Mouse (Mus musculus): ENCODE results near the gene Dusp14. TPM values are rescaled to one million over a fixed set of nuclear protein-coding genes. Genes with fewer than 3 reads are reported as not detected.

The Dusp14 gene
- polyA plus RNA-seq, 1 experiment from 2014 or later: 21.4 TPM

- no peak for ATAC-seq (ENCODE audit: low FRiP score, low TSS enrichment)
- no peak overlapping the region for H3K27ac ChIP-seq (ENCODE audit: low read depth, low read length)
- no peaks in the 10 kb centered on the region for H3K27me3 ChIP-seq (ENCODE audit: control insufficient read depth, insufficient read depth, low read length)
- no peak overlapping the region for H3K4me3 ChIP-seq (ENCODE audit: low read length)
- H3K4me1 ChIP-seq (ENCODE audit: control insufficient read depth, insufficient read depth, low read length): no peaks in the 10 kb centered on the region
- no peak overlapping the region for H3K4me2 ChIP-seq (replicated peaks; ENCODE audit: low read depth, low read length)
- 85% methylated on average over 6 of the region's 6 CpGs for WGBS
- H3K9me3 ChIP-seq (ENCODE audit: control insufficient read depth, low read length): no peaks in the 10 kb centered on the region
- H3K36me3 ChIP-seq (ENCODE audit: control insufficient read depth, insufficient read depth, low read length): no peaks in the 10 kb centered on the region; the same call in 1 of the 2 replicates
- H3K9ac ChIP-seq (ENCODE audit: low read depth, low read length): no peak overlapping the region
Observed at GRCm38 (mm10) chr11:84040621-84041020, 28.4 kb downstream of the Dusp14 start.

GRCm38 (mm10) chr11:84033671-84034070 lies 35.4 kb downstream of the Dusp14 start:
- Histone ChIP-seq H3K4me3 (ENCODE audit: low read length) (no peak overlapping the region), H3K9me3 (ENCODE audit: control insufficient read depth, low read length) (no peaks in the 10 kb centered on the region), H3K36me3 (ENCODE audit: control insufficient read depth, insufficient read depth, low read length) (peaks cover 3% of the 10 kb centered on the region; the same call in 1 of the 2 replicates), H3K4me1 (ENCODE audit: control insufficient read depth, insufficient read depth, low read length) (no peaks in the 10 kb centered on the region), H3K9ac (ENCODE audit: low read depth, low read length) (no peak overlapping the region), H3K4me2 (replicated peaks; ENCODE audit: low read depth, low read length) (no peak overlapping the region), H3K27me3 (ENCODE audit: control insufficient read depth, insufficient read depth, low read length) (no peaks in the 10 kb centered on the region), H3K27ac (ENCODE audit: low read depth, low read length) (no peak overlapping the region)
- ATAC-seq (ENCODE audit: low FRiP score, low TSS enrichment): no peak
- 84% methylated on average over 5 of the region's 5 CpGs for WGBS

DNA sequence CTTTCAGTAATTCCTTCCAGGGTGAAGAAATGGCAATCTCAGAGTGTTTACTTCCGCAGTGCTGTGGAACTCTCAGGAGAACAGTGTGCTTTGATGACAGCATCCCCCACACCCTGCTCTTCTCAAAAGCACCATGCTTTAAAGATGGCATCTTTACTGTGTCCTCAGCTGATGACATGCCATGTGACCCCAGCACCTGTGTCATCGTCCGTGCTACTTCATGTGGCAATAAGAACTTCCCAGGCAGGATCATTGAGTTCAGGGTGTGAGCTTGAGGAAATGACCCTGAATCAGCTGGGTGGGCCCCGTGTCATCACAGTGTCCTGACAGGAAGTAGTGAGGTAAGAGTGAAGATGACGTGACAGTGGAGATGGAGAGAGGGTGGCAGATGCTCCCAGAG lies 36.5 kb downstream of the Dusp14 start:
- peaks cover 12% of the 10 kb centered on the region; the same call in 1 of the 2 replicates for H3K36me3 ChIP-seq (ENCODE audit: control insufficient read depth, insufficient read depth, low read length)
- 67% methylated on average over 5 of the region's 5 CpGs for WGBS
- H3K9ac ChIP-seq (ENCODE audit: low read depth, low read length): no peak overlapping the region
- H3K27me3 ChIP-seq (ENCODE audit: control insufficient read depth, insufficient read depth, low read length): no peaks in the 10 kb centered on the region
- ATAC-seq (ENCODE audit: low FRiP score, low TSS enrichment): no peak
- no peaks in the 10 kb centered on the region for H3K9me3 ChIP-seq (ENCODE audit: control insufficient read depth, low read length)
- no peak overlapping the region for H3K27ac ChIP-seq (ENCODE audit: low read depth, low read length)
- no peaks in the 10 kb centered on the region for H3K4me1 ChIP-seq (ENCODE audit: control insufficient read depth, insufficient read depth, low read length)
- no peak overlapping the region for H3K4me2 ChIP-seq (replicated peaks; ENCODE audit: low read depth, low read length)
- no peak overlapping the region for H3K4me3 ChIP-seq (ENCODE audit: low read length)

DNA sequence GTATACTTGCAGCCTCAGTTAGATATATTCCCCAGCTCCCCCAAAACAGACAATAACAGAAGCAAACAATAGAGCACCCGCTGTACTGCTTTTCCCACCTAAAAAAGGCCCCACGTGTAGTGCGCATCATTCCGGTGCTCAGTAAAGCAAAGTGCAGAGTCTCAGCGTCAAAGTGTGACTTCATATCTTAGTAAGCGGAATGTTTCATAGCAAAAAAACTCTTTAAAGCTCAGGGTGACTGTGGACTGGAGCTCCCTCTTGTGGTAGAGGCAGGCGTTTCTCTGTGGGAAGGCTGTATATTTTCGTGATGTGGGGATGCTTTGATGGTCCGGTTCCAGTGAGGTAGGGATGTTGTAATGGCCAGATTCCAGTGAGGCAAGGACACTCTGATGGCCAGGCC lies 37.1 kb downstream of the Dusp14 start:
- no peak overlapping the region for H3K4me2 ChIP-seq (replicated peaks; ENCODE audit: low read depth, low read length)
- no peaks in the 10 kb centered on the region for H3K9me3 ChIP-seq (ENCODE audit: control insufficient read depth, low read length)
- peaks cover 17% of the 10 kb centered on the region; the same call in 1 of the 2 replicates for H3K36me3 ChIP-seq (ENCODE audit: control insufficient read depth, insufficient read depth, low read length)
- WGBS: 56% methylated on average over 9 of the region's 9 CpGs
- no peak overlapping the region for H3K9ac ChIP-seq (ENCODE audit: low read depth, low read length)
- H3K27me3 ChIP-seq (ENCODE audit: control insufficient read depth, insufficient read depth, low read length): no peaks in the 10 kb centered on the region
- no peak overlapping the region for H3K4me3 ChIP-seq (ENCODE audit: low read length)
- no peak for ATAC-seq (ENCODE audit: low FRiP score, low TSS enrichment)
- no peaks in the 10 kb centered on the region for H3K4me1 ChIP-seq (ENCODE audit: control insufficient read depth, insufficient read depth, low read length)
- no peak overlapping the region for H3K27ac ChIP-seq (ENCODE audit: low read depth, low read length)

- WGBS: 78% methylated on average over 9 of the region's 9 CpGs
- H3K36me3 ChIP-seq (ENCODE audit: control insufficient read depth, insufficient read depth, low read length): peaks cover 43% of the 10 kb centered on the region
- no peak overlapping the region for H3K4me3 ChIP-seq (ENCODE audit: low read length)
- H3K4me1 ChIP-seq (ENCODE audit: control insufficient read depth, insufficient read depth, low read length): no peaks in the 10 kb centered on the region
- no peak for ATAC-seq (ENCODE audit: low FRiP score, low TSS enrichment)
- no peaks in the 10 kb centered on the region for H3K9me3 ChIP-seq (ENCODE audit: control insufficient read depth, low read length)
- H3K27ac ChIP-seq (ENCODE audit: low read depth, low read length): no peak overlapping the region
- no peak overlapping the region for H3K9ac ChIP-seq (ENCODE audit: low read depth, low read length)
- H3K27me3 ChIP-seq (ENCODE audit: control insufficient read depth, insufficient read depth, low read length): no peaks in the 10 kb centered on the region
- no peak overlapping the region for H3K4me2 ChIP-seq (replicated peaks; ENCODE audit: low read depth, low read length)
Observed at GRCm38 (mm10) chr11:84028271-84029028, 40.6 kb downstream of the Dusp14 start.

GRCm38 (mm10) chr11:84027231-84027630 lies 41.8 kb downstream of the Dusp14 start:
- H3K4me2 ChIP-seq (replicated peaks; ENCODE audit: low read depth, low read length): no peak overlapping the region
- H3K9me3 ChIP-seq (ENCODE audit: control insufficient read depth, low read length): no peaks in the 10 kb centered on the region
- H3K9ac ChIP-seq (ENCODE audit: low read depth, low read length): no peak overlapping the region
- H3K4me3 ChIP-seq (ENCODE audit: low read length): no peak overlapping the region
- no peak for ATAC-seq (ENCODE audit: low FRiP score, low TSS enrichment)
- no peak overlapping the region for H3K27ac ChIP-seq (ENCODE audit: low read depth, low read length)
- H3K36me3 ChIP-seq (ENCODE audit: control insufficient read depth, insufficient read depth, low read length): peaks cover 42% of the 10 kb centered on the region
- H3K4me1 ChIP-seq (ENCODE audit: control insufficient read depth, insufficient read depth, low read length): no peaks in the 10 kb centered on the region
- H3K27me3 ChIP-seq (ENCODE audit: control insufficient read depth, insufficient read depth, low read length): no peaks in the 10 kb centered on the region
- 88% methylated on average over 5 of the region's 5 CpGs for WGBS

- no peak for ATAC-seq (ENCODE audit: low FRiP score, low TSS enrichment)
- H3K4me1 ChIP-seq (ENCODE audit: control insufficient read depth, insufficient read depth, low read length): no peaks in the 10 kb centered on the region
- no peak overlapping the region for H3K27ac ChIP-seq (ENCODE audit: low read depth, low read length)
- H3K9ac ChIP-seq (ENCODE audit: low read depth, low read length): no peak overlapping the region
- WGBS: 69% methylated on average over 7 of the region's 7 CpGs
- peaks cover 6% of the 10 kb centered on the region; the same call in 1 of the 2 replicates for H3K36me3 ChIP-seq (ENCODE audit: control insufficient read depth, insufficient read depth, low read length)
- no peaks in the 10 kb centered on the region for H3K9me3 ChIP-seq (ENCODE audit: control insufficient read depth, low read length)
- no peak overlapping the region for H3K4me3 ChIP-seq (ENCODE audit: low read length)
- no peaks in the 10 kb centered on the region for H3K27me3 ChIP-seq (ENCODE audit: control insufficient read depth, insufficient read depth, low read length)
- H3K4me2 ChIP-seq (replicated peaks; ENCODE audit: low read depth, low read length): no peak overlapping the region
Observed at GRCm38 (mm10) chr11:84016810-84017508, 52.1 kb downstream of the Dusp14 start.

DNA sequence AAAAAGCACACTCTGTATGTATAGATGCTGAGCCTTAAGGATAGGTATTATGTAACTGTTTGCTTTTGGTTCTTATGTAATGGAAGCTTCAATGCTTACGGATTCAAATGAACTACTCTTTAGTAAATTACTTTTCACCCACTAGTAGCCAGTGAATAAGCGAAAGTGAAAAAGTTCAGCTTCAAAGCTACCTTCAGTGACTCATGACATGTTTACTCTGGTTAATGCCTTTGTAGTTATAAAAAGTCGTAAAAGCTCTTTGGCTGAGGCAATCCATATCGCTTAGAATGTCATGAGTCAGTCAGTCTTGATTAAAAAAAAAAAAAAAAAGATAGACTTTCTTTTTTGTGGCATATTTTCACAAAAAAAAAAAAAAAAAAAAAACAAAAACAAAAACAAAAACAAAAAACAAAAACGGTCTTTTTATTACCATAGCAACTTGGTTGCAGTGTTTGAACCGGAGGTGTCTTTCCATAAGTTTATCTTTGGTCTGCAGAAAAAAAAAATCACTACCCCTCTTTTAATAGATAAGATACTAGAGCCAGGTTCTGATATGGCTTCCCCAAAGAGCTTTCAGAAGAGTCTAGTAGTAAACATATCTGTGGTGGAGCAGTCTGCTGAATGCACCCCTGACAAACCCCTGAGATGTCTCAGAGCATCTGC lies 52.8 kb downstream of the Dusp14 start:
- Histone ChIP-seq H3K27ac (ENCODE audit: low read depth, low read length) (no peak overlapping the region), H3K4me2 (replicated peaks; ENCODE audit: low read depth, low read length) (no peak overlapping the region), H3K9ac (ENCODE audit: low read depth, low read length) (no peak overlapping the region), H3K9me3 (ENCODE audit: control insufficient read depth, low read length) (no peaks in the 10 kb centered on the region), H3K36me3 (ENCODE audit: control insufficient read depth, insufficient read depth, low read length) (peaks cover 6% of the 10 kb centered on the region; the same call in 1 of the 2 replicates), H3K27me3 (ENCODE audit: control insufficient read depth, insufficient read depth, low read length) (no peaks in the 10 kb centered on the region), H3K4me1 (ENCODE audit: control insufficient read depth, insufficient read depth, low read length) (no peaks in the 10 kb centered on the region), H3K4me3 (ENCODE audit: low read length) (no peak overlapping the region)
- ATAC-seq (ENCODE audit: low FRiP score, low TSS enrichment): no peak
- 76% methylated on average over 6 of the region's 6 CpGs for WGBS

GRCm38 (mm10) chr11:84013105-84013504 lies 56.0 kb downstream of the Dusp14 start:
- no peak overlapping the region for H3K9ac ChIP-seq (ENCODE audit: low read depth, low read length)
- H3K4me2 ChIP-seq (replicated peaks; ENCODE audit: low read depth, low read length): no peak overlapping the region
- ATAC-seq (ENCODE audit: low FRiP score, low TSS enrichment): no peak
- no peak overlapping the region for H3K27ac ChIP-seq (ENCODE audit: low read depth, low read length)
- peaks cover 14% of the 10 kb centered on the region; the same call in 1 of the 2 replicates for H3K36me3 ChIP-seq (ENCODE audit: control insufficient read depth, insufficient read depth, low read length)
- H3K4me3 ChIP-seq (ENCODE audit: low read length): no peak overlapping the region
- no peaks in the 10 kb centered on the region for H3K4me1 ChIP-seq (ENCODE audit: control insufficient read depth, insufficient read depth, low read length)
- no peaks in the 10 kb centered on the region for H3K9me3 ChIP-seq (ENCODE audit: control insufficient read depth, low read length)
- 28% methylated on average over 7 of the region's 7 CpGs for WGBS
- H3K27me3 ChIP-seq (ENCODE audit: control insufficient read depth, insufficient read depth, low read length): no peaks in the 10 kb centered on the region
